Mouse (Mus musculus): Measurements from ENCODE around the gene Copb1. TPM values are rescaled to one million over a fixed set of nuclear protein-coding genes. Genes with fewer than 3 reads are reported as not detected.
"Not testable (repeated sequence)": the region's sequence is repeated elsewhere in the genome, so short reads cannot be mapped to it uniquely, and the experiment has no call there.

Gene Copb1
- polyA plus RNA-seq, 1 experiment from 2014 or later = 130 TPM

- Histone ChIP-seq H3K4me3 (replicated peaks; ENCODE audit: low read length) (no peak overlapping the region), H3K9ac (ENCODE audit: low read length) (no peak overlapping the region), H3K4me1 (ENCODE audit: control insufficient read depth, insufficient read depth, low read length) (peaks cover 32% of the 10 kb centered on the region), H3K27ac (ENCODE audit: low read length) (peak overlapping the region; percentile 81; the same call in 1 of the 2 replicates), H3K9me3 (replicated peaks; ENCODE audit: control insufficient read depth, low read length) (no peaks in the 10 kb centered on the region), H3K27me3 (ENCODE audit: control insufficient read depth, insufficient read depth, low read length) (no peaks in the 10 kb centered on the region), H3K36me3 (ENCODE audit: control insufficient read depth, insufficient read depth, low read length) (no peaks in the 10 kb centered on the region), H3K4me2 (ENCODE audit: low read depth, low read length) (no peak overlapping the region)
- WGBS = 33% methylated on average over 9 of the region's 9 CpGs
- ATAC-seq (ENCODE audit: insufficient read depth, low FRiP score) = no peak
Measured at GRCm38 (mm10) chr7:114203491-114204359, 50.8 kb downstream of the Copb1 start.

DNA sequence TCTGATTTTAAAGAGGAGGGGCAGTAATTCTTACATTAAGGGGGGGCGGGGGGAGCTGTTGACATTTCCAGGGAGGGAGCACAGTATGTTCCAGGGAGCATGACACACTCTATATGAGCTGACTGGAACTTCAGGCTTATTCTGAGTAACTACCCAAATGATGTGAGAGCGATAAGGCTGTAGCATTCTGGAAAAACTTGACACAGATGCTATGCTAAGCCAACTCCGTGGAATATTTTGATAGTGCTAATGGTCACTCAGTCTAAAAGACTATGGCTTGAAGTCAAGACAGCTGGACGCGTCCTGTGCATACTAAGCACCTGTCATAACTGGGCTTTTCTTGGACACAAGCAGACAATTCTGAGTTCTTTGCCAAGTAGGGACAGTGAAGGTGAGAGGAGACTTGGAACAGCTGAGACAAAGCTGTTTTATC lies 51.5 kb downstream of the Copb1 start:
- no peak for ATAC-seq (ENCODE audit: insufficient read depth, low FRiP score)
- no peak overlapping the region for H3K4me2 ChIP-seq (ENCODE audit: low read depth, low read length)
- WGBS = 61% methylated on average over 5 of the region's 5 CpGs
- H3K9me3 ChIP-seq (replicated peaks; ENCODE audit: control insufficient read depth, low read length) = no peaks in the 10 kb centered on the region
- no peaks in the 10 kb centered on the region for H3K27me3 ChIP-seq (ENCODE audit: control insufficient read depth, insufficient read depth, low read length)
- H3K27ac ChIP-seq (ENCODE audit: low read length) = peak overlapping the region; percentile 81
- H3K9ac ChIP-seq (ENCODE audit: low read length) = no peak overlapping the region
- H3K4me3 ChIP-seq (replicated peaks; ENCODE audit: low read length) = no peak overlapping the region
- H3K4me1 ChIP-seq (ENCODE audit: control insufficient read depth, insufficient read depth, low read length) = peaks cover 32% of the 10 kb centered on the region
- H3K36me3 ChIP-seq (ENCODE audit: control insufficient read depth, insufficient read depth, low read length) = no peaks in the 10 kb centered on the region

DNA sequence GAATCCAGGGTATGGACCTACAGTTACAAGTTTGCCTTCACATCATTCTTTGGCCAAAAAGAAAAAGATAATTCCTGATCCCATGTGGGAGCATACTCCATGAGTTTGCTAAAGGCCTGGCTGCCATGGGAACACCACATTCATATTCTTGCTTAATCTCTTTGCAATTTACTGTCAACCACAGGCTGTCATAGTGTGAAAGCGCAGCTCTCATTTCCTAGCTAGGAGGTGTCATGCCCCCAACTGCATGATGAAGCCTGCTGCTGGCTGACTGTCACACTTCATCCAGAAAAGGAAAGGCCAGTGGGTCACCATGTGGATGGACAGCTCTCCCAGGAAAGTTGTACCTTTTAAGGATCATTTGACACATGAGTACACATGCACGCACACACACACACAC lies 53.9 kb downstream of the Copb1 start:
- Histone ChIP-seq H3K4me2 (ENCODE audit: low read depth, low read length) (no peak overlapping the region), H3K9ac (ENCODE audit: low read length) (no peak overlapping the region), H3K9me3 (replicated peaks; ENCODE audit: control insufficient read depth, low read length) (no peaks in the 10 kb centered on the region), H3K36me3 (ENCODE audit: control insufficient read depth, insufficient read depth, low read length) (no peaks in the 10 kb centered on the region), H3K4me3 (replicated peaks; ENCODE audit: low read length) (no peak overlapping the region), H3K4me1 (ENCODE audit: control insufficient read depth, insufficient read depth, low read length) (peaks cover 32% of the 10 kb centered on the region), H3K27ac (ENCODE audit: low read length) (no peak overlapping the region; the same call in 1 of the 2 replicates), H3K27me3 (ENCODE audit: control insufficient read depth, insufficient read depth, low read length) (no peaks in the 10 kb centered on the region)
- 74% methylated on average over 2 of the region's 2 CpGs for WGBS
- ATAC-seq (ENCODE audit: insufficient read depth, low FRiP score) = no peak

- H3K4me2 ChIP-seq (ENCODE audit: low read depth, low read length) = no peak overlapping the region
- no peak overlapping the region for H3K4me3 ChIP-seq (replicated peaks; ENCODE audit: low read length)
- H3K4me1 ChIP-seq (ENCODE audit: control insufficient read depth, insufficient read depth, low read length) = peaks cover 32% of the 10 kb centered on the region
- 52% methylated on average over 3 of the region's 3 CpGs for WGBS
- H3K27ac ChIP-seq (ENCODE audit: low read length) = 0 out of 2 replicates have a peak overlapping the region, but pooled peaks have one; percentile 10
- no peaks in the 10 kb centered on the region for H3K9me3 ChIP-seq (replicated peaks; ENCODE audit: control insufficient read depth, low read length)
- peak; percentile 46 for ATAC-seq (ENCODE audit: insufficient read depth, low FRiP score)
- no peak overlapping the region for H3K9ac ChIP-seq (ENCODE audit: low read length)
- H3K27me3 ChIP-seq (ENCODE audit: control insufficient read depth, insufficient read depth, low read length) = no peaks in the 10 kb centered on the region
- no peaks in the 10 kb centered on the region for H3K36me3 ChIP-seq (ENCODE audit: control insufficient read depth, insufficient read depth, low read length)
Measured at GRCm38 (mm10) chr7:114199428-114200110, 54.9 kb downstream of the Copb1 start.

- no peak for ATAC-seq (ENCODE audit: insufficient read depth, low FRiP score)
- Histone ChIP-seq H3K9ac (ENCODE audit: low read length) (no peak overlapping the region), H3K4me1 (ENCODE audit: control insufficient read depth, insufficient read depth, low read length) (peaks cover 23% of the 10 kb centered on the region), H3K36me3 (ENCODE audit: control insufficient read depth, insufficient read depth, low read length) (no peaks in the 10 kb centered on the region), H3K4me2 (ENCODE audit: low read depth, low read length) (no peak overlapping the region), H3K27me3 (ENCODE audit: control insufficient read depth, insufficient read depth, low read length) (no peaks in the 10 kb centered on the region), H3K9me3 (replicated peaks; ENCODE audit: control insufficient read depth, low read length) (no peaks in the 10 kb centered on the region), H3K27ac (ENCODE audit: low read length) (no peak overlapping the region), H3K4me3 (replicated peaks; ENCODE audit: low read length) (no peak overlapping the region)
- 34% methylated on average over 1 of the region's 1 CpGs for WGBS
Measured at GRCm38 (mm10) chr7:114198252-114198651, 56.3 kb downstream of the Copb1 start.

DNA sequence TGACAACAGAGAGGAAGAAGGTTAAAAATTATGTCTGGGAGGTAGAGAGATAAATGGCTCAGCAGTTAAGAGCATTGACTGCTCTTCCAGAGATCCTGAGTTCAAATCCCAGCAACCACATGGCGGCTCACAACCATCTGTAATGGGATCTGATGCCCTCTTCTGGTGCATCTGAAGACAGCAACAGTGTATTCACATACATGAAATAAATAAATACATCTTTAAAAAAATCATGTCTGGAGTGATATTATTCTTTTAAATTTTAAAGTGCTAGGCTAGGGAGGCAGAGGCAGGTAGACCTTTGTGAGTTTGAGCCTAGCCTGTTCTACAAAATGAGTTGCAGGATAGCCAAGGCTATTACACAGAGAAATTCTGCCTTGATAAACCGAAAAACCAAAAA lies 57.9 kb downstream of the Copb1 start:
- H3K4me1 ChIP-seq (ENCODE audit: control insufficient read depth, insufficient read depth, low read length); H3K27ac ChIP-seq (ENCODE audit: low read length); H3K4me3 ChIP-seq (replicated peaks; ENCODE audit: low read length); ATAC-seq (ENCODE audit: insufficient read depth, low FRiP score); H3K27me3 ChIP-seq (ENCODE audit: control insufficient read depth, insufficient read depth, low read length); H3K9me3 ChIP-seq (replicated peaks; ENCODE audit: control insufficient read depth, low read length); H3K4me2 ChIP-seq (ENCODE audit: low read depth, low read length); H3K9ac ChIP-seq (ENCODE audit: low read length); H3K36me3 ChIP-seq (ENCODE audit: control insufficient read depth, insufficient read depth, low read length): not testable (repeated sequence)
- WGBS = 87% methylated on average over 2 of the region's 2 CpGs

GRCm38 (mm10) chr7:114194788-114195187 lies 59.7 kb downstream of the Copb1 start:
- 80% methylated on average over 2 of the region's 2 CpGs for WGBS
- H3K27me3 ChIP-seq (ENCODE audit: control insufficient read depth, insufficient read depth, low read length); H3K4me1 ChIP-seq (ENCODE audit: control insufficient read depth, insufficient read depth, low read length); H3K27ac ChIP-seq (ENCODE audit: low read length); ATAC-seq (ENCODE audit: insufficient read depth, low FRiP score); H3K4me2 ChIP-seq (ENCODE audit: low read depth, low read length); H3K9me3 ChIP-seq (replicated peaks; ENCODE audit: control insufficient read depth, low read length); H3K36me3 ChIP-seq (ENCODE audit: control insufficient read depth, insufficient read depth, low read length); H3K4me3 ChIP-seq (replicated peaks; ENCODE audit: low read length); H3K9ac ChIP-seq (ENCODE audit: low read length): not testable (repeated sequence)

DNA sequence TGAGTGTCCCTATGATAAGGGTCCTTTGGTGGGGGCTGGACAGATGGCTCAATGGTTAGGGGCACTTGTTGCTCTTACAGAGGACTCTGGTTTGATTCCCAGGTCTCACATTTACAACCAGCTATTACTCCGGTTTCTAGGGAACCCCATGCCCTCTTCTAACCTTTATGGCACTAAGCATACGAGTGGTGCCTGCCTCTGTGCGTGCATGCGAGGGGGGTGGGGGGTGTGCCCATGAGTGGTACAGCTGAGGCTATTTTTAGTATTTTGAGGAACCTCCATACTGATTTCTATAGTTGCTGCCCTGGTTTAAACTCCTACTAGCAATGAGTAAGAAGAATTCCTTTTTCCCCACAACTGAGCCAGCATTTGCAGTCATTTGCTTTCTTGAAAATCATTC lies 60.3 kb downstream of the Copb1 start:
- no peaks in the 10 kb centered on the region for H3K9me3 ChIP-seq (replicated peaks; ENCODE audit: control insufficient read depth, low read length)
- H3K4me1 ChIP-seq (ENCODE audit: control insufficient read depth, insufficient read depth, low read length) = no peaks in the 10 kb centered on the region
- 70% methylated on average over 4 of the region's 4 CpGs for WGBS
- H3K27ac ChIP-seq (ENCODE audit: low read length) = no peak overlapping the region
- no peak overlapping the region for H3K4me3 ChIP-seq (replicated peaks; ENCODE audit: low read length)
- no peaks in the 10 kb centered on the region for H3K36me3 ChIP-seq (ENCODE audit: control insufficient read depth, insufficient read depth, low read length)
- H3K4me2 ChIP-seq (ENCODE audit: low read depth, low read length) = no peak overlapping the region
- H3K9ac ChIP-seq (ENCODE audit: low read length) = no peak overlapping the region
- H3K27me3 ChIP-seq (ENCODE audit: control insufficient read depth, insufficient read depth, low read length) = no peaks in the 10 kb centered on the region
- no peak for ATAC-seq (ENCODE audit: insufficient read depth, low FRiP score)

Data from stomach, embryonic 16.5 days (tissue).